Mouse (Mus musculus) small intestine, adult 2 months (tissue): ENCODE results near the gene Pkn1. TPM values are rescaled to one million over a fixed set of nuclear protein-coding genes. Genes with fewer than 3 reads are reported as not detected.

ENCODE experiments used
- H3K27ac ChIP-seq: fragments of 200-500 bp; 2 replicates; pipeline ENCODE4 v1.5.1; 2012; ENCODE audit warnings: low read depth, low read length, control low read depth, inconsistent platforms; ENCODE audit not compliant: insufficient read depth
- H3K27me3 ChIP-seq: fragments of 200-500 bp; 2 replicates; pipeline ENCODE4 v1.6.1; 2012; ENCODE audit warnings: mild to moderate bottlenecking, moderate library complexity, low read length, inconsistent platforms; ENCODE audit not compliant: control insufficient read depth, insufficient read depth
- H3K36me3 ChIP-seq: fragments of 200-500 bp; 2 replicates; pipeline ENCODE4 v1.6.1; 2012; ENCODE audit warnings: mild to moderate bottlenecking, low read length, control low read depth, inconsistent platforms; ENCODE audit not compliant: control insufficient read depth, insufficient read depth
- H3K4me1 ChIP-seq: fragments of 200-500 bp; 2 replicates; pipeline ENCODE4 v1.6.1; 2012; ENCODE audit warnings: low read length, inconsistent platforms, mixed read lengths; ENCODE audit not compliant: control insufficient read depth, insufficient read depth, insufficient read length
- H3K4me3 ChIP-seq: fragments of 200-500 bp; 2 replicates; pipeline ENCODE4 v1.5.1; 2012; ENCODE audit warnings: low read depth, mild to moderate bottlenecking, control low read depth, inconsistent platforms, low read length, moderate library complexity
- CTCF ChIP-seq: fragments of 200-500 bp; IDR thresholded peaks from 2 replicates; pipeline ENCODE4 v1.5.1; 2012; ENCODE audit warnings: low read depth, mild to moderate bottlenecking, control low read depth, inconsistent platforms, low read length, moderate library complexity, mixed read lengths; ENCODE audit not compliant: insufficient replicate concordance, insufficient read length; ENCODE audit errors: extremely low read depth
- POLR2A ChIP-seq: fragments of 200-500 bp; IDR thresholded peaks from 2 replicates; pipeline ENCODE4 v1.6.1; 2012; ENCODE audit warnings: low read depth, mild to moderate bottlenecking, control low read depth, inconsistent platforms, low read length, moderate library complexity
- WGBS: fragments of 180-500 bp; shearing (Covaris S2); methylation state at CpG from one replicate; pipeline ENCODE4 v1.1.7; 2018; 5-methylcytosine and 5-hydroxymethylcytosine counted together
- polyA plus RNA-seq: library from polyadenylated mRNA; depleted of rRNA; stranded (reverse); fragments of >200 nt; gene quantifications from 2 replicates; pipeline ENCODE4 v1.2.3, GENCODE M21; 2012

Gene Pkn1
- polyA plus RNA-seq, 1 experiment: 117 TPM

DNA sequence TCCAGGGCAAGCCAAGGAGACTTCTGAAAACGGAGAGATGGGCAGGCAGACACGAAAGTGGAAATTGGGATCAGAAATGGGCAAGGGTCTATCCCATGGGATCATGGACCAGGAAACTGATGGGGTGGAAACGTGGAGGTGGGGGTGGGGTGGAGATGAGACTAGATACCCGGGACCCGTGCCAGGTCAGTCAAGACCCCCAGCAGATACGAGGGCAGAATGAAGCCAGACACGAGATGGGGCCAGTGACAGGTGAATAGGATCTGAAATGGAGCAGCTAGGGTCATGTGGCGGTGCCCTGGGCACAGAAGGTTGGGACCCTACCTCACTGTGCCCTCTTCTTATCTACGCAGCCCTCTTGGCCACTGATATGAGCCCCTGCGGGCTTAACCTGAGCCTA is 31.5 kb downstream of the Pkn1 start:
- Histone ChIP-seq H3K27ac (no peak overlapping the region), H3K4me3 (no peak overlapping the region), H3K27me3 (no peaks in the 10 kb centered on the region), H3K36me3 (peaks cover 33% of the 10 kb centered on the region), H3K4me1 (peaks cover 26% of the 10 kb centered on the region)
- TF ChIP-seq CTCF: no peak
- TF ChIP-seq POLR2A: no peak
- 75% methylated on average over 10 of the region's 10 CpGs for WGBS

DNA sequence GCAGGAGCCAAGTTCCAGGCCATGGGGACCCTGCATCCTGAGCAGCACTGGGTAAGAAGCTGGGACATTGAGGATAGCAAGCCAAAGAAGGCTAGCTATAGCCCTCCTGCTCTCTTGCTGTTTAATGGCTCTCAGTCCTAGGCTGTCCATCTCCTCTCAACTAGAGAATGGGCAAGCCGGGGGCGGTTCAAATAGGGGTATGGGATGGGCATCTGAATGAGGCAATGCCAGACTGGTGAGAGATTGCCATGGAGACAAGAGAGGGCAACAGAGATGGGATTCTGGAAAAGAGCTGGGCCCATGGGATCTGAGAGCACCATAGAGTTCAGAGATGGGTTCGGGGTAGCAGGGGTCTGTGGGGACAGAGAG is 32.1 kb downstream of the Pkn1 start:
- Histone ChIP-seq H3K4me1 (peaks cover 32% of the 10 kb centered on the region), H3K36me3 (peaks cover 26% of the 10 kb centered on the region), H3K27me3 (no peaks in the 10 kb centered on the region), H3K4me3 (0 out of 2 replicates have a peak overlapping the region, but pooled peaks have one; percentile 10), H3K27ac (0 out of 2 replicates have a peak overlapping the region, but pooled peaks have one; percentile 12)
- TF ChIP-seq POLR2A (no peak), CTCF (no peak)
- 84% methylated on average over 3 of the region's 3 CpGs for WGBS

DNA sequence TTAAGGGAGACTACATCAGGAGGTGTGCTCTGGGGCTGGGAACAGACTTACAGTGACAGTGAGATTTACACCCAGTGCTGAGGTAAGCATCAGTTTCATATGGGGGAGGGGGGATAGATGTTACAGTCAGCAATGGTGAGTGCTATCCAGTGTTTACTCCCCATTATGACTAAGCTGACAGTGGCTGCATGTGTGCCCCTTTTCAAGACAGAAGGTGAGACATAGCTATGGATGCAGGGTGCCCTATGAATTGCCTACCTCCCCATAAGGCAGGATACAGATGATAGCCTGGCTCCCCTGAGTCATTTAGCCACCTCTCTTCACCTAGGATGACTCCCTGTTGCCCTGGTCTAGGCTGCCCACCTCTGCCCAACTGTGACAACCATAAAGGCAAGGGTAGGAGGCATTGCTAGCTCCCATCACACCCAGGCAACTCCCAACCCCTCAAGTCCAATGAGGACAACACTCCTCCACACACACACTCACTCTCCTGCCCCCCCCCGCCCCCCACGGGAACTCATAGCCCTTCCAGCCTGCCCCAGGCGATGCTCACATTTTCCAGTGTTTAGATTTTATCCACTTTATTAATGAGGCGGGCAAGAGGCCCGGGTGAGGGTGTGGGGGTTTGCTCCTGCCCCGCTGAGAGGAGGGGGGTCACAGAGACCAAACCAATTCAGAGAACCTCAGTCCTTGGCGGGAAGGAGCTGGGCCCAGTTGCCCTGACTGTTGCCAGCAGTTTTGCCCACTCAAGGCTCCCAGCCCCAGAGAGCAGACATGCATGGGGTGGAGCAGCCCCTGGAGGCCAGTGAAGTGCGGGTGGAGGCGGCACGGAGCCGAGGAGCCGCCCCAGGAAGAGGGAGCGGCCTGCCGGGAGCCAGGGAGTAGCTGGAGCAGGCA is 32.8 kb downstream of the Pkn1 start, which contains the start of gene Ptger1:
Ptger1 (plus strand) TSS at position 710 of the 897 bp plus-strand sequence.
- Histone ChIP-seq H3K27ac (peak within 1 kb of the TSS; percentile 35), H3K4me3 (peak within 1 kb of the TSS; percentile 10; the same call in 1 of the 2 replicates), H3K27me3 (no peaks in the 10 kb centered on the region), H3K36me3 (peaks cover 20% of the 10 kb centered on the region), H3K4me1 (peaks cover 32% of the 10 kb centered on the region)
- WGBS: 13% methylated on average over 14 of the region's 14 CpGs
- TF ChIP-seq POLR2A (no peak), CTCF (no peak)

DNA sequence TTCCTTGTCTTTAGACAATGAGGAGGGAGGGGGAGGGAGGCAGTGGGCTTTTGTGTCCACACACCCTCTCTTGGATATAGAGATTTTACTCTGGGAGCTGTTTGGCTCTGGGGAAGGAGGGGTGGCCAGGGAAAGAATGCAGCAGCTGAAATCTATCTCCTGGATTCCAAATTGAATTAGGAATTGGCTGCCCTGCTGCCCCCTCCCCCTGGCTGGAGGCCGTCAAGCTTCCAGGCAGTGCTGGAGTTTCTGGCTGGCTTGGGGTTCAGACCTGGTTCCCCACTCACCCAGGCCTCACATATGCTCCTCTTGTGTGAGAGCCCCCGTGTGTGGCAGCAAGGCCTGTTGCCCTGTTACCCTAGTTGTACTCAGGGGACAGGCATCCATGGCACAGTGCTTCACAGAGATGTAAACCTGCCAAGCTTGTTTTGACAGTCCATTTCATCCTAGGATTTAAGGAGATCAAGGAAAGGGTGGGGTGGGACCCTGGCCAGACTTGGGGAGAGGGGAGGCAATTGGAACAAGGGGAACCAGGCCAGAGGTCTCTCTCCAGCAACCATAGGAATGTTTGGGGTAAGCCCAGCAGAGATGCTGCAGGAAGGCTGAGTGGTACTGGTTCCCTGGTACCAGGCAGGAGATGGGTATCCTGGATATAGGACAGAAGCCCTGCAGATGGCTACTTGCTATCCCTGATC is 33.9 kb downstream of the Pkn1 start:
- H3K36me3 ChIP-seq: peaks cover 9% of the 10 kb centered on the region
- TF ChIP-seq CTCF: no peak
- TF ChIP-seq POLR2A: no peak
- H3K27me3 ChIP-seq: no peaks in the 10 kb centered on the region
- 50% methylated on average over 2 of the region's 2 CpGs for WGBS
- peaks cover 34% of the 10 kb centered on the region for H3K4me1 ChIP-seq
- H3K27ac ChIP-seq: no peak overlapping the region
- H3K4me3 ChIP-seq: no peak overlapping the region

DNA sequence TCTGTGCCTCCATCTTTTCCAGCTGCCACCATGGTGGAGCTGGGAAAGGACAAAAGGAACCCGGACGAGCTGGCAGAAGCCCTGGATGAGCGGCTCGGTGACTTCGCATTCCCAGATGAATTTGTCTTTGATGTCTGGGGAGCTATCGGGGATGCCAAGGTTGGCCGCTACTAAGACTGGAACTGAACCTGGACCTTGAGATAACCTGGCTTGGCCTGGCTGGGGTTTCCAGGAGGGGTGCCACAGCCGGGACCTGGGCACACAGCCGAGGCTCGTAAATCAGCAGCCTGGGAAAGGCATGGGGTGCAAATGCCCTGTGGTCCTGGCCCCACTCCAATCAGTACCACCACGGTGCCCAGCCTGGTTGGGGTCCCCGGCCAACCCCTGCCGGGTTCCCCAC is 34.9 kb downstream of the Pkn1 start:
- Histone ChIP-seq H3K4me1 (peaks cover 32% of the 10 kb centered on the region), H3K27ac (no peak overlapping the region), H3K36me3 (no peaks in the 10 kb centered on the region), H3K4me3 (no peak overlapping the region), H3K27me3 (no peaks in the 10 kb centered on the region)
- TF ChIP-seq CTCF (no peak), POLR2A (no peak)
- WGBS: 85% methylated on average over 13 of the region's 13 CpGs

DNA sequence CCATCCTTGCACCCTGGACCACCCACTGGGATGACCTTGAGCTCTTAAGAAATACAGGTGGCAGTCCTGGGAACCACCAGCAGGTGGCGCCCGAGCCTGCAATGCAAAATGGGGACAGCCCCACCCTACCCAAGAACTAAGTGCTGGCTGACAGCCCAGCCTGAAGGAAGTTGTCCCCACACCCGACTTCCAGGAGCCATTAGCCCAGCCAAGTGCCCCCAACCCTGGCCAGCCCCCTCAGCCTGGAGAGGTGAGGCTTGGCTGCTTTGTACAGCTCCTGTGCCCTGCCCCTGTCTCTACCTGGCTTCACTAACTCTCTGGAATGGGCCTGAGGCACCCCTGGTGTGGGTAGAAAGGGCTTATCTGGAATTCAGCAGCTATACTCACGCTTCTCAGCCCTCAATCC is 36.6 kb downstream of the Pkn1 start:
- H3K27ac ChIP-seq: no peak overlapping the region
- no peaks in the 10 kb centered on the region for H3K27me3 ChIP-seq
- H3K4me1 ChIP-seq: peaks cover 19% of the 10 kb centered on the region
- TF ChIP-seq CTCF: peak; percentile 95
- no peak; the same call in 1 of the 2 replicates for TF ChIP-seq POLR2A
- no peak overlapping the region for H3K4me3 ChIP-seq
- WGBS: 5% methylated on average over 4 of the region's 4 CpGs
- no peaks in the 10 kb centered on the region for H3K36me3 ChIP-seq

DNA sequence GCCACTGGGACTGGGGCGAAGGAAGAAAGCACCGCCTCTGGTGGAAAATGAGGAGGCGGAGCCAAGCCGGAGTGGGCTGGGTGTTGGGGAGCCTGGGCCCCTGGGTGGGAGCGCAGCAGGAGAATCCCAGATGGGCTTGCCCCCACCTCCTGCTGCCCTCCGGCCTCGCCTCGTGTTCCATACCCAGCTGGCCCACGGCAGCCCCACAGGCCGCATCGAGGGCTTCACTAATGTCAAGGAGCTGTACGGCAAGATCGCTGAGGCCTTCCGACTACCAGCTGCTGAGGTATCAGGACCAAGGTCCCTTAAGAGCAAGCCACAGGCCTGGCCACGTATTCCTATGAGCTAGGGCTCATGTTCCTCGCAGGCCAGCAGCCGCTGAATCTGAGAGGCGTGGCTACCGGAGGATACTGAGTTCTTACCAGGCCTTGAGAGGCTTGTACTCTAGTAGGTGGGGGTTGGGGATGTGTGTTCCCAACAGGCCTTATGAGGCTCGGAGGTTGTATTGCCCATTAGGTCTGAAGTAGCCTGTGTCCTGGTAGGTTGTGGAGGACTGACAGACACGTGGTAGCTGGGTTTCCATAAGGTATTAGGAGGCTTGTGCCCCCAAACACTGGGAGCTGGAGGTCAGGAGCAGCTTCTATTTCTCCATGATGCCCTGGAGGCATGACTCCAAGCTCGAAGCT is 37.8 kb downstream of the Pkn1 start:
- WGBS: 40% methylated on average over 22 of the region's 22 CpGs
- Histone ChIP-seq H3K36me3 (no peaks in the 10 kb centered on the region), H3K27ac (peak overlapping the region; percentile 2; the same call in 1 of the 2 replicates), H3K4me1 (peaks cover 13% of the 10 kb centered on the region), H3K27me3 (no peaks in the 10 kb centered on the region), H3K4me3 (peak overlapping the region; percentile 31)
- TF ChIP-seq POLR2A: no peak
